Mouse (Mus musculus): Measurements from ENCODE around the gene Slc25a41.
A peak's percentile ranks its signal among the peaks of the same experiment; 100 is the strongest.

The Slc25a41 gene

GRCm38 (mm10) chr17:57041554-57041953 lies at the start of gene Slc25a41:
Gene Slc25a41 (minus strand): TSS chr17:57041654.
- no peak for DNase-seq (ENCODE audit: extremely low read depth, low read depth)

GRCm38 (mm10) chr17:57087049-57087832 lies 45.8 kb upstream of the Slc25a41 start, which contains the start of gene Tubb4a:
Gene Tubb4a (minus strand): TSS chr17:57087782.
- DNase-seq (ENCODE audit: extremely low read depth, low read depth), result no peak

GRCm38 (mm10) chr17:57085970-57086757 lies 44.7 kb upstream of the Slc25a41 start:
- no peak for DNase-seq (ENCODE audit: extremely low read depth, low read depth)

GRCm38 (mm10) chr17:57082481-57082880 lies 41.0 kb upstream of the Slc25a41 start:
- no peak for DNase-seq (ENCODE audit: extremely low read depth, low read depth)

GRCm38 (mm10) chr17:57081234-57081842 lies 39.9 kb upstream of the Slc25a41 start:
- no peak for DNase-seq (ENCODE audit: extremely low read depth, low read depth)

- DNase-seq (ENCODE audit: extremely low read depth, low read depth), result no peak
Observed at GRCm38 (mm10) chr17:57079919-57080318, 38.5 kb upstream of the Slc25a41 start.

- peak; percentile 56 for DNase-seq (ENCODE audit: extremely low read depth, low read depth)
Observed at GRCm38 (mm10) chr17:57078336-57078735, 36.9 kb upstream of the Slc25a41 start, which contains the start of gene Dennd1c. Gene Dennd1c (minus strand): TSS chr17:57078514.

GRCm38 (mm10) chr17:57076916-57077315 lies 35.5 kb upstream of the Slc25a41 start:
- no peak for DNase-seq (ENCODE audit: extremely low read depth, low read depth)

GRCm38 (mm10) chr17:57070699-57071098 lies 29.2 kb upstream of the Slc25a41 start:
- no peak for DNase-seq (ENCODE audit: extremely low read depth, low read depth)

GRCm38 (mm10) chr17:57070272-57070671 lies 28.8 kb upstream of the Slc25a41 start:
- DNase-seq (ENCODE audit: extremely low read depth, low read depth), result no peak

- no peak for DNase-seq (ENCODE audit: extremely low read depth, low read depth)
Observed at GRCm38 (mm10) chr17:57066908-57067307, 25.5 kb upstream of the Slc25a41 start.

- DNase-seq (ENCODE audit: extremely low read depth, low read depth), result no peak
Observed at GRCm38 (mm10) chr17:57063031-57063430, 21.6 kb upstream of the Slc25a41 start.

GRCm38 (mm10) chr17:57062548-57062947 lies 21.1 kb upstream of the Slc25a41 start:
- DNase-seq (ENCODE audit: extremely low read depth, low read depth), result no peak

GRCm38 (mm10) chr17:57062011-57062521 lies 20.6 kb upstream of the Slc25a41 start:
- DNase-seq (ENCODE audit: extremely low read depth, low read depth), result no peak

- DNase-seq (ENCODE audit: extremely low read depth, low read depth), result no peak
Observed at GRCm38 (mm10) chr17:57061069-57061468, 19.6 kb upstream of the Slc25a41 start.

GRCm38 (mm10) chr17:57060231-57060801 lies 18.9 kb upstream of the Slc25a41 start:
- peak; percentile 90 for DNase-seq (ENCODE audit: extremely low read depth, low read depth)

- no peak for DNase-seq (ENCODE audit: extremely low read depth, low read depth)
Observed at GRCm38 (mm10) chr17:57059486-57059977, 18.1 kb upstream of the Slc25a41 start, which contains the start of gene Slc25a23. Gene Slc25a23 (minus strand): TSS chr17:57059863.

GRCm38 (mm10) chr17:57058891-57059485 lies 17.5 kb upstream of the Slc25a41 start, which contains the start of gene Crb3:
Gene Crb3 (plus strand): TSS chr17:57059105.
- DNase-seq (ENCODE audit: extremely low read depth, low read depth), result no peak

- no peak for DNase-seq (ENCODE audit: extremely low read depth, low read depth)
Observed at GRCm38 (mm10) chr17:57056246-57056645, 14.8 kb upstream of the Slc25a41 start.

GRCm38 (mm10) chr17:57051679-57052078 lies 10.2 kb upstream of the Slc25a41 start:
- DNase-seq (ENCODE audit: extremely low read depth, low read depth), result peak; percentile 47

Data from MEL-GATA-1-ER (cell line).